15 mouse cellular contexts compared by ENCODE assay signal in the genomic region with DNA sequence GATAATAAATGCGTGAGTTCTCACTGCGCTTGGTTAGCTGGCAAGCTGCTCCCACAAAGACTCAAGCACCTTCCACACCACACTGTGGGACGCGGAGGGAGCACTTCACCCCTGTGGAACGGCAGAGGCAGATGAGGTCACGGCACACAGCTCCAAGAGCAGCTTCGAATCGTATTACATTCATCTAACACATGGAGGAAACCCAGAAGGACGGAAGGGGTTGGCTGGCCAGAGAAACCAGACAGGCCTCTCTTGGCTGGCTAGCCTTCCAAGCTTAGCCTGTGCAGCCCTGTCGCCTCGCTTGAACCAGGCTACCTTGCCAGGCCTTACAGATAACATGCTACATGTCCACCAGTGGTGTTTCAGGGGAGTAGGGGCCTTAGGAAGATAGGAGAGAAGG. TPM values are rescaled to one million over a fixed set of nuclear protein-coding genes. Genes with fewer than 3 reads are reported as not detected.
DNase-seq lines count a peak whose midpoint lies in the region; ATAC-seq and TF ChIP-seq lines count a peak whose summit lies in the region.
"Had no signal": no experiment of that assay in that cellular context is flagged by ENCODE, and none has a peak within 500 bp of the region (broad histone marks: within the 10 kb centered on the region; RNA-seq: fewer than 3 reads in every experiment).

No protein-coding gene starts in this region.

- no peak overlapping the region for H3K4me3 ChIP-seq in heart, embryonic 11.5 days (ENCODE audit: low read depth, low read length)
- H3K4me3 ChIP-seq in heart, postnatal 0 days (ENCODE audit: low read depth, low read length): no peak overlapping the region
- H3K4me3 ChIP-seq in midbrain, postnatal 0 days (ENCODE audit: low read depth, low read length): no peak overlapping the region
- H3K4me3 ChIP-seq: limb, embryonic 13.5 days; neural tube, embryonic 15.5 days had no signal

- no peak for TF ChIP-seq EP300 in heart, postnatal 0 days (IDR thresholded peaks at IDR 0.05; ENCODE audit: low read depth)

- H3K36me3 ChIP-seq in heart, embryonic 11.5 days (ENCODE audit: control insufficient read depth, insufficient read depth, low read length): no peaks in the 10 kb centered on the region
- no peaks in the 10 kb centered on the region for H3K36me3 ChIP-seq in heart, postnatal 0 days (replicated peaks; ENCODE audit: control insufficient read depth, insufficient read depth, low read length)
- H3K36me3 ChIP-seq in midbrain, postnatal 0 days (ENCODE audit: insufficient read depth, low read length): no peaks in the 10 kb centered on the region
- H3K36me3 ChIP-seq: limb, embryonic 13.5 days; neural tube, embryonic 15.5 days had no signal

- no peak for ATAC-seq in heart, embryonic 11.5 days (replicated peaks; ENCODE audit: insufficient number of reproducible peaks, low FRiP score, low TSS enrichment)
- ATAC-seq in heart, postnatal 0 days (ENCODE audit: insufficient read depth, low read depth): peak; percentile 35
- no peak for ATAC-seq in midbrain, postnatal 0 days (ENCODE audit: low FRiP score)
- ATAC-seq: forebrain, embryonic 14.5 days; liver, postnatal 0 days had no signal

- WGBS in heart, embryonic 11.5 days (ENCODE audit: insufficient replicate concordance): 78% methylated on average over 11 of the region's 11 CpGs
- 49% methylated on average over 11 of the region's 11 CpGs for WGBS in heart, postnatal 0 days
- whole genome bisulfite sequencing in midbrain, postnatal 0 days: 92% methylated on average over 11 of the region's 11 CpGs

- no peak overlapping the region for H3K4me2 ChIP-seq in heart, embryonic 11.5 days
- no peak overlapping the region for H3K4me2 ChIP-seq in heart, postnatal 0 days (ENCODE audit: low read depth, low read length)
- H3K4me2 ChIP-seq in midbrain, postnatal 0 days (ENCODE audit: low read depth, low read length, poor library complexity, severe bottlenecking): no peak overlapping the region
- H3K4me2 ChIP-seq: limb, embryonic 13.5 days; neural tube, embryonic 15.5 days had no signal

- no peaks in the 10 kb centered on the region for H3K27me3 ChIP-seq in heart, embryonic 11.5 days (ENCODE audit: control insufficient read depth, insufficient read depth, low read length)
- H3K27me3 ChIP-seq in heart, postnatal 0 days (ENCODE audit: control insufficient read depth, insufficient read depth, low read length): no peaks in the 10 kb centered on the region
- no peaks in the 10 kb centered on the region for H3K27me3 ChIP-seq in midbrain, postnatal 0 days (ENCODE audit: insufficient read depth, low read length)
- H3K27me3 ChIP-seq: limb, embryonic 13.5 days; neural tube, embryonic 15.5 days had no signal

- H3K4me1 ChIP-seq in heart, embryonic 11.5 days (ENCODE audit: control insufficient read depth, insufficient read depth, low read length): peaks cover 13% of the 10 kb centered on the region
- H3K4me1 ChIP-seq in heart, postnatal 0 days (ENCODE audit: control insufficient read depth, insufficient read depth): peaks cover 15% of the 10 kb centered on the region
- no peaks in the 10 kb centered on the region for H3K4me1 ChIP-seq in midbrain, postnatal 0 days (ENCODE audit: insufficient read depth, low read length)

- no peak overlapping the region for H3K9ac ChIP-seq in heart, embryonic 11.5 days (ENCODE audit: low read depth, low read length)
- H3K9ac ChIP-seq in heart, postnatal 0 days (replicated peaks; ENCODE audit: low read depth, low read length): no peak overlapping the region
- H3K9ac ChIP-seq in midbrain, postnatal 0 days (replicated peaks; ENCODE audit: low read length, poor library complexity, severe bottlenecking): no peak overlapping the region
- H3K9ac ChIP-seq: limb, embryonic 13.5 days; liver, postnatal 0 days; neural tube, embryonic 15.5 days had no signal

- no peak for TF ChIP-seq CTCF in heart, postnatal 0 days (IDR thresholded peaks at IDR 0.05; ENCODE audit: low read depth)
- no peak for TF ChIP-seq CTCF in midbrain, postnatal 0 days (IDR thresholded peaks at IDR 0.05)

- peak; percentile 75 to 86 for DNase-seq in heart, adult 18-20 months
- DNase-seq in urinary bladder, postnatal 14 days (ENCODE audit: low spot score): peak; percentile 16
- DNase-seq in urinary bladder, adult 18-20 months (ENCODE audit: low spot score in 2 of 2): no peak
- peak; percentile 55 for DNase-seq in heart, postnatal 0 days (ENCODE audit: low spot score)
- DNase-seq in ovary, postnatal 10 days (ENCODE audit: low spot score): no peak
- DNase-seq in MN1 (ENCODE audit: low spot score): no peak
- DNase-seq in midbrain, postnatal 0 days (ENCODE audit: low spot score): no peak
- DNase-seq: adrenal gland, postnatal 14 days; B cell, adult 2 months; liver, postnatal 0 days; thymus, postnatal 4 days had no signal

- no peak overlapping the region for H3K27ac ChIP-seq in heart, embryonic 11.5 days (ENCODE audit: low read depth, low read length)
- H3K27ac ChIP-seq in heart, postnatal 0 days (ENCODE audit: low read depth): peak overlapping the region; percentile 23
- H3K27ac ChIP-seq in midbrain, postnatal 0 days (ENCODE audit: low read depth, low read length): no peak overlapping the region
- H3K27ac ChIP-seq: limb, embryonic 13.5 days; neural tube, embryonic 15.5 days had no signal

- no peaks in the 10 kb centered on the region for H3K9me3 ChIP-seq in heart, embryonic 11.5 days (replicated peaks; ENCODE audit: control insufficient read depth, low read length)
- H3K9me3 ChIP-seq in heart, postnatal 0 days (replicated peaks; ENCODE audit: control insufficient read depth, low read length): no peaks in the 10 kb centered on the region
- no peaks in the 10 kb centered on the region for H3K9me3 ChIP-seq in midbrain, postnatal 0 days (ENCODE audit: low read length)
- H3K9me3 ChIP-seq: limb, embryonic 13.5 days; neural tube, embryonic 15.5 days had no signal

RNA-seq across cellular contexts. Expression of a gene that starts 6.5 kb away (rescaled TPM):
- 10 to 100 TPM; 17.5 to 22.4 TPM for total RNA-seq in heart, adult 18-20 months (2021)
- 22.0 and 26.3 TPM in 2 replicates for polyA plus RNA-seq in heart, embryonic 11.5 days (2014; fragmentation: Nextera tagmentation; extraction: Ambion mirVana)
- total RNA-seq in heart, postnatal 0 days (2014; rRNA removed; ENCODE audit: low replicate concordance): 19.9 and 22.0 TPM in 2 replicates
- 11.4 and 12.6 TPM in 2 replicates for polyA plus RNA-seq in heart, postnatal 0 days (2015; fragmentation: Nextera tagmentation; extraction: Ambion mirVana)
- 21.0 and 23.7 TPM in 2 replicates for total RNA-seq in midbrain, postnatal 0 days (2014; rRNA removed)
- polyA plus RNA-seq in midbrain, postnatal 0 days (2015; fragmentation: Nextera tagmentation; extraction: Ambion mirVana): 14.5 and 14.8 TPM in 2 replicates

Comparison
In these comparisons a context has a peak if more than half of its experiments do, and no peak if none do; other contexts are left out.
1. DNase-seq: peak in heart, adult 18-20 months (2 of 2), urinary bladder, postnatal 14 days (single experiment) and heart, postnatal 0 days (single experiment); none in urinary bladder, adult 18-20 months (0 of 2), ovary, postnatal 10 days (single experiment), MN1 (single experiment) and midbrain, postnatal 0 days (single experiment).